Mouse (Mus musculus) cortical plate, adult 2 months (tissue): Measurements from ENCODE around the gene Nfkb1. TPM values are rescaled to one million over a fixed set of nuclear protein-coding genes. Genes with fewer than 3 reads are reported as not detected.

ENCODE experiments used
- H3K27ac ChIP-seq: fragments of 200-500 bp; 2 replicates; pipeline ENCODE4 v1.5.1; 2012; ENCODE audit warnings: low read length, control low read depth, inconsistent platforms; ENCODE audit not compliant: insufficient read depth
- H3K4me1 ChIP-seq: fragments of 200-500 bp; 2 replicates; pipeline ENCODE4 v1.6.1; 2011; ENCODE audit warnings: low read length; ENCODE audit not compliant: control insufficient read depth, insufficient read depth
- H3K4me3 ChIP-seq: fragments of 200-500 bp; 2 replicates; pipeline ENCODE4 v1.5.1; 2011; ENCODE audit warnings: mild to moderate bottlenecking, low read length, control low read depth; ENCODE audit not compliant: insufficient read depth
- CTCF ChIP-seq: fragments of 200-500 bp; IDR thresholded peaks from 2 replicates; pipeline ENCODE4 v1.5.1; 2011; ENCODE audit warnings: mild to moderate bottlenecking, control low read depth, low read length; ENCODE audit not compliant: insufficient read depth; ENCODE audit errors: extremely low read depth
- POLR2A ChIP-seq: fragments of 200-500 bp; IDR thresholded peaks from 2 replicates; pipeline ENCODE4 v1.6.1; 2011; ENCODE audit warnings: mild to moderate bottlenecking, low read length, control low read depth; ENCODE audit not compliant: insufficient read depth; ENCODE audit errors: extremely low read depth
- polyA plus RNA-seq: library from polyadenylated mRNA; depleted of rRNA; stranded (reverse); fragments of >200 nt; gene quantifications from 2 replicates; pipeline ENCODE4 v1.2.3, GENCODE M21; 2012

Gene Nfkb1
- polyA plus RNA-seq, 1 experiment = 22.3 TPM

DNA sequence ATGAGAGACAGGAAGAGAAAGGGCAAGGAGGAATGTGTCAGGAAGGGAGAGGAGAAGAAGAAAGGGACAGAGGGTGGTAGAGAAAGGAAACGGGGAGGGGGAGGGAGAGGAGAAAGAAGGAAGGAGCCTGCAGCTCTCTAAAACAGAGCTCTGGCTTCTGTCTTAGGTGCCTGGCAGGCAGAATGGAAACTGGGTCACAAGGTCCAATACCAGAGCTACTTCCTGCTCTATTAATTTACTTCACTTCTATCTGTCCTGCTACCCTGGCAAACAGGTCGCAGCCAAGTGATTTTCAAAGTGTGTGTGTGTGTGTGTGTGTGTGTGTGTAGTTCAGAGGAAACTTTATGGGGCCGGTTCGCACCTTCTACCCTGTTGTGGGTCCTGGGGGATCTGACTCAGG, 112.2 kb downstream of the Nfkb1 start:
- H3K4me3 ChIP-seq = no peak overlapping the region
- H3K27ac ChIP-seq = no peak overlapping the region
- no peaks in the 10 kb centered on the region for H3K4me1 ChIP-seq
- TF ChIP-seq CTCF (no peak), POLR2A (no peak)

DNA sequence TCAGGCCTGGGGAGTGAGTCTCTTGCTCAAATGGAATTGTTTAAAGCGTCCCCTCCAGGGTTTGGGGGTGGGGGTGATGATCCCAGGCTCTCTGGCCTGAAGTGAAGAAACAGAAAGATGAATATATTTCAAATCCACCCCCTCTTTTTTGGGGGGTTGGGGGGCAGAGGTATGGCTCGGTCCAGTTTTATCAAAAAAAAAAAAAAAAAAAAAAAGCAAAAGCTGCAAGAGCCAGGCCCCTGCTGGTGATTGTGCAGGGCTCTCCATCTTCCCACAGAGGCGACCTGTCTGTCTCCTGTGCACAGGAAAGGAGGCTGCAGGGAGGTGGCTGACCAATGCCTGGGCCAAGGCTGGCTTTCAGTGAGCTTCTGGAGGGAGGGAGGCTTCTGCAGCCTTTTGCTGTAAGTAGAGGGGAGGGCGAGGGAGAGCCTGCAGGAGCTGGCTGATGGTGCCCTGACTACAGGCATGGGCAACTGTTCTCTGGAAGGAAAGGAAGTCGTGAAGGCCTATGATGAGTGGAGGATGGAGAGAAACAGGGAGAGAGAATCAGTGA, 112.7 kb downstream of the Nfkb1 start:
- TF ChIP-seq CTCF (no peak), POLR2A (no peak)
- Histone ChIP-seq H3K27ac (no peak overlapping the region), H3K4me3 (no peak overlapping the region), H3K4me1 (no peaks in the 10 kb centered on the region)

- TF ChIP-seq CTCF (no peak), POLR2A (no peak)
- no peaks in the 10 kb centered on the region for H3K4me1 ChIP-seq
- H3K27ac ChIP-seq = no peak overlapping the region
- H3K4me3 ChIP-seq = no peak overlapping the region
Observed at GRCm38 (mm10) chr3:135575126-135575525, 116.2 kb downstream of the Nfkb1 start.

DNA sequence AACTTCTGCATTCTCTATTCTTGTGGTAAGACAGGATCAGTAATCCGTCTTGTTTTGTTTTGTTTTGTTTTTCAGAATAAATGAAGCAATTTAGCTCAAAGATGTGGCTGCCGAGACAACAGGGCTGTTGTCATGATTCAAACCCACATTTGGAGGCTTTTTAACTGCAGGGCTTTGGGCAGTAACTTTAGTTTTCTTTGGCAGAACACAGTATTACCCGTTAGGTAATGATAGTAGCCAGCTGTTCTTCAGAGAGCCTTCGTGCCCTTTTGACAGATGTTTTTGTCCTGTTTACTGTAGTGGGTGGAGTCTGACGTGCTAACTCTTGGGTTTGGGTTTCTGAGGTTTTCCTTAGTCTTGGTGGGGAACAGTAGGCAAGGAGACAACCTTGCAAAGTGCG, 118.3 kb downstream of the Nfkb1 start:
- TF ChIP-seq POLR2A (no peak), CTCF (no peak)
- Histone ChIP-seq H3K4me1 (no peaks in the 10 kb centered on the region), H3K27ac (no peak overlapping the region), H3K4me3 (no peak overlapping the region)

DNA sequence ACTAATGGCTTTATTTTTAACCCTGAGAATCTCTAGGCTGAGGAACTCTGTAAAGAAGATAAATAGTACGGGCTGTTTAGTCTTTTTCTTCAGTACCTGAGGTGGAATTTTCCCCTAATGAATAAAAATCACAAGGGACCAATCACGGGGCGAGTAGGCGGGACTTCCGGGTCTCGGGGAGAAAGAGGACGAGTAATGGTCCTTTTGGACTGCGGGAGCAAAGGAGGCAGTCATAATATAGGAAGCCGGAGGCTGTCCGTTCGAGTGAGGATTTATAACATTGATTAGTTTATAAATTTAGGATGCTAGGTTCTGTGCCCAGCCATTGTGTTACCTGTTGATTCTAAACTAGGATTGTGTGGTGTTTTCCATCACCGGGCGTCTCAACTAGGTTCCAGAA, 119.8 kb downstream of the Nfkb1 start:
- no peak overlapping the region for H3K27ac ChIP-seq
- H3K4me1 ChIP-seq = no peaks in the 10 kb centered on the region
- TF ChIP-seq POLR2A (no peak), CTCF (no peak)
- no peak overlapping the region for H3K4me3 ChIP-seq

GRCm38 (mm10) chr3:135568633-135569032, 122.7 kb downstream of the Nfkb1 start:
- TF ChIP-seq POLR2A (no peak), CTCF (no peak)
- Histone ChIP-seq H3K27ac (no peak overlapping the region), H3K4me3 (no peak overlapping the region), H3K4me1 (no peaks in the 10 kb centered on the region)

DNA sequence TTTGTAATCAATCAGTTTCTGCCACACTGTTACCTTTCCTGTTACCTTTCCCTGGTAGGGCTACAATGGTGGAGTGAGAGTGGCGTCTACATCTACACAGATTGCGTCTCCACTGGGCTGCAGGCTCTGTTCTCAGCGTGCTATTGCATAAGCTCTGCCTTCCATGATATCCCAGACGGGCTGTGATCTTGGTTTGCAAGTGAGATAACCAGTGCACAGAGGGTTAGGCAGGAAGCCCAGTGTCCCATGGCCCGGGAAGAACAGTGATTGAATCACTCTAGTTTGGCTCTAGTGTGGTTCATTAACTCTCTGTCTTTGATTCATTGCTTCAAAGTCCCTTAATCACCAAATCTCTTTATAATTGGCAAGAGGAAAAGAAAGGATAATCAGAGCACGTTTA, 123.5 kb downstream of the Nfkb1 start:
- H3K27ac ChIP-seq = no peak overlapping the region

DNA sequence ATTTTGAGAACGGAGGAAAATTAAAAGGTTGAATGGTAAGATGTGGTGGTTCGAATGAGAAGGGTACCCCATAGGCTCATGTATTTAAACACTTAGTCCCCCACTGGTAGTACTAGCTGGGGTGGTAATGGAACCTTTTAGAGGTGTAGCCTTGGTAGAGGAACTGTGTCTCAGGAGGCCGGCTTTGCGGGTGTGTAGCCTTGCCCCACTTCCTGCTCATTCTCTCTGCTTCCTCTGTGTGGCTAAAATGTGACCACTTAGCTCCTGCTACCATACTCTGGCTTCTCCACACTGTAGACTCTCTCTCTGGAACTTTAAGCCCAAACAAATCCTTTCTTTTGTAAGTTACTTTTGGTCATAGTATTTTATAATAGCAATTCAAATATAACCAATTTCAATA, 126.0 kb downstream of the Nfkb1 start:
- no peaks in the 10 kb centered on the region for H3K4me1 ChIP-seq
- H3K27ac ChIP-seq = no peak overlapping the region
- TF ChIP-seq CTCF (no peak), POLR2A (no peak)
- no peak overlapping the region for H3K4me3 ChIP-seq

More for the DNA sequence above, 123.5 kb downstream of the Nfkb1 start:
- TF ChIP-seq POLR2A (no peak), CTCF (no peak)
- Histone ChIP-seq H3K4me3 (no peak overlapping the region), H3K4me1 (no peaks in the 10 kb centered on the region)

DNA sequence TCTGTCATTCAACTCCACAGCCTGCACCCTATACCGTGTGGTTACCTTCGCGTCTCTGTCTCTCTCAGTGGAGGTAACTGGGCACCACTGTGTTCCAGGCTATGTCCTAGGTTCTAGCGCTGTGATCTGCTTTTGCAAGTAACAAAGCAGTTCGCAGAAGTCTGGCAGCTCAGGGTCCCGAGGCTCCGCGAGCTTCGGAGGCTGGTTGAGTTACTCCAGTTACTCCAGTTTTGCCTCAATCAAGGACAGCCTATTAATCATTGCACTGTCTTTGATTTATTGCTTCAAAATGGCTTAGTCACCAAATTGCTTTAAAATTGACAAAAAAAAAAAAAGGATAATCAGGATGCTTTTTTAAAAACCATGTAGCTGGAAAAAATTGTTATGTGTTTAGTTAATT, 126.6 kb downstream of the Nfkb1 start:
- Histone ChIP-seq H3K4me3 (no peak overlapping the region), H3K27ac (no peak overlapping the region), H3K4me1 (no peaks in the 10 kb centered on the region)
- TF ChIP-seq CTCF (no peak), POLR2A (no peak)

DNA sequence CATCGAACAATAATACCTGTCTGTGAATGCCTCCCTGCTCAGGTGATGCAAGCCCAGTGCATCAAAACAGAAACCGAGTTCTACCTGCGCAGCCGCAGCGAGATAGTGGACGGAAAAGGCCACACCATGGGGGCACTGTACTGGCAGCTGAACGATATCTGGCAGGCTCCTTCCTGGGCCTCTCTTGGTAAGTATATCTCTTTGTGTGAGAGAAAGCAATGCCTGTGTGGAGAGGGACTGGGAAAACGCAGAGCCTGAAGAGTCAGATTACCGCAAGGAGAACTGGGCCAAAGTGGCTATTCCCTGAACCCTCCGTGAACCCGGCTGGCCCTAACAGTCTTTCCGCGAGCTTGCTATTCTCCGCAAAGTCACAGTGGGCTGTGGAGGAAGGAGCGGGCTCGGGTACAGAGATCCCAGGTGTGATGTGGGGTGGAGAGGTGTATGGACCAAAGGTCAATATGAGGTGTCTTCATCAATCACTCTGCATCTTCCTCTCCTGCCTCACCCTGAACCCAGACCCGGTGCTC, 128.1 kb downstream of the Nfkb1 start:
- H3K4me1 ChIP-seq = no peaks in the 10 kb centered on the region
- no peak overlapping the region for H3K27ac ChIP-seq
- TF ChIP-seq CTCF = no peak
- no peak for TF ChIP-seq POLR2A
- no peak overlapping the region for H3K4me3 ChIP-seq
